Mouse (Mus musculus) thymus, adult 2 months (tissue): ENCODE results near the gene Fam92b. TPM values are rescaled to one million over a fixed set of nuclear protein-coding genes. Genes with fewer than 3 reads are reported as not detected.
A peak's percentile ranks its signal among the peaks of the same experiment; 100 is the strongest.

Source experiments
- DNase-seq: peaks from one replicate; pipeline ENCODE4 v3.0.0; 2021
- H3K27ac ChIP-seq: fragments of 200-500 bp; 2 replicates; pipeline ENCODE4 v1.5.1; 2012; ENCODE audit warnings: low read length, control low read depth; ENCODE audit not compliant: control insufficient read depth, insufficient read depth
- H3K27me3 ChIP-seq: fragments of 200-500 bp; 2 replicates; pipeline ENCODE4 v1.6.1; 2012; ENCODE audit warnings: mild to moderate bottlenecking, low read length, moderate library complexity, mixed read lengths; ENCODE audit not compliant: control insufficient read depth, insufficient read depth
- H3K36me3 ChIP-seq: fragments of 200-500 bp; 2 replicates; pipeline ENCODE4 v1.6.1; 2012; ENCODE audit warnings: mild to moderate bottlenecking, low read length, moderate library complexity; ENCODE audit not compliant: control insufficient read depth, insufficient read depth
- H3K4me1 ChIP-seq: fragments of 200-500 bp; replicated peaks from 2 replicates; pipeline ENCODE4 v1.6.1; 2012; ENCODE audit warnings: low read length; ENCODE audit not compliant: control insufficient read depth, insufficient read depth
- H3K4me3 ChIP-seq: fragments of 200-500 bp; 2 replicates; pipeline ENCODE4 v1.5.1; 2012; ENCODE audit warnings: mild to moderate bottlenecking, low read length, control low read depth, moderate library complexity; ENCODE audit not compliant: control insufficient read depth, insufficient read depth
- CTCF ChIP-seq: fragments of 200-500 bp; IDR thresholded peaks from 2 replicates; pipeline ENCODE4 v1.5.1; 2012; ENCODE audit warnings: mild to moderate bottlenecking, control low read depth, low read length, moderate library complexity, borderline replicate concordance; ENCODE audit not compliant: control insufficient read depth, poor library complexity, insufficient read depth; ENCODE audit errors: extremely low read depth
- POLR2A ChIP-seq: fragments of 200-500 bp; IDR thresholded peaks from 2 replicates; pipeline ENCODE4 v1.6.1; 2012; ENCODE audit warnings: mild to moderate bottlenecking, low read length, control low read depth, moderate library complexity; ENCODE audit not compliant: control insufficient read depth, poor library complexity, insufficient read depth; ENCODE audit errors: extremely low read depth
- WGBS: fragments of 180-500 bp; shearing (Covaris S2); methylation state at CpG from one replicate; pipeline ENCODE4 v1.1.7; 2018; 5-methylcytosine and 5-hydroxymethylcytosine counted together
- polyA plus RNA-seq: library from polyadenylated mRNA; depleted of rRNA; stranded (reverse); fragments of >200 nt; gene quantifications from 2 replicates; pipeline ENCODE4 v1.2.3, GENCODE M21; 2012

The Fam92b gene
- polyA plus RNA-seq, 1 experiment, result 0.39 TPM

- WGBS, result 82% methylated on average over 12 of the region's 12 CpGs
- Histone ChIP-seq H3K4me1 (no peaks in the 10 kb centered on the region), H3K4me3 (no peak overlapping the region), H3K27ac (no peak overlapping the region), H3K27me3 (no peaks in the 10 kb centered on the region), H3K36me3 (no peaks in the 10 kb centered on the region)
- TF ChIP-seq POLR2A, result no peak
- no peak for TF ChIP-seq CTCF
- no peak for DNase-seq
Observed at GRCm38 (mm10) chr8:120144652-120145301, 32.5 kb downstream of the Fam92b start.

- no peak overlapping the region for H3K4me3 ChIP-seq
- WGBS, result 93% methylated on average over 15 of the region's 15 CpGs
- no peaks in the 10 kb centered on the region for H3K27me3 ChIP-seq
- TF ChIP-seq POLR2A, result no peak
- TF ChIP-seq CTCF, result no peak
- no peaks in the 10 kb centered on the region for H3K36me3 ChIP-seq
- no peak overlapping the region for H3K27ac ChIP-seq
- 0 out of 2 replicates have a peak, but pooled peaks cover 3% of the 10 kb centered on the region for H3K4me1 ChIP-seq
- DNase-seq, result no peak
Observed at GRCm38 (mm10) chr8:120143911-120144651, 33.2 kb downstream of the Fam92b start.

GRCm38 (mm10) chr8:120140769-120141168 is 36.5 kb downstream of the Fam92b start:
- no peaks in the 10 kb centered on the region for H3K27me3 ChIP-seq
- no peak overlapping the region for H3K4me3 ChIP-seq
- peaks cover 29% of the 10 kb centered on the region for H3K4me1 ChIP-seq
- no peak overlapping the region for H3K27ac ChIP-seq
- no peaks in the 10 kb centered on the region for H3K36me3 ChIP-seq
- WGBS, result 90% methylated on average over 3 of the region's 3 CpGs
- no peak for DNase-seq
- no peak for TF ChIP-seq POLR2A
- no peak for TF ChIP-seq CTCF

- H3K4me3 ChIP-seq, result no peak overlapping the region
- TF ChIP-seq POLR2A, result no peak
- no peak for TF ChIP-seq CTCF
- H3K4me1 ChIP-seq, result peaks cover 29% of the 10 kb centered on the region
- no peak overlapping the region for H3K27ac ChIP-seq
- WGBS, result 97% methylated on average over 2 of the region's 2 CpGs
- no peaks in the 10 kb centered on the region for H3K36me3 ChIP-seq
- H3K27me3 ChIP-seq, result no peaks in the 10 kb centered on the region
- DNase-seq, result no peak
Observed at GRCm38 (mm10) chr8:120138958-120139357, 38.3 kb downstream of the Fam92b start.

GRCm38 (mm10) chr8:120136618-120137017 is 40.6 kb downstream of the Fam92b start:
- peak overlapping the region; percentile 67; the same call in 1 of the 2 replicates for H3K27ac ChIP-seq
- H3K27me3 ChIP-seq, result no peaks in the 10 kb centered on the region
- DNase-seq, result no peak
- H3K4me3 ChIP-seq, result no peak overlapping the region
- peaks cover 29% of the 10 kb centered on the region for H3K4me1 ChIP-seq
- H3K36me3 ChIP-seq, result no peaks in the 10 kb centered on the region
- 96% methylated on average over 7 of the region's 7 CpGs for WGBS
- TF ChIP-seq POLR2A, result no peak
- no peak for TF ChIP-seq CTCF

GRCm38 (mm10) chr8:120135687-120136086 is 41.6 kb downstream of the Fam92b start:
- Histone ChIP-seq H3K27me3 (no peaks in the 10 kb centered on the region), H3K4me1 (peaks cover 29% of the 10 kb centered on the region), H3K27ac (no peak overlapping the region), H3K36me3 (no peaks in the 10 kb centered on the region), H3K4me3 (no peak overlapping the region)
- TF ChIP-seq POLR2A (no peak), CTCF (no peak)
- DNase-seq, result no peak
- WGBS, result 92% methylated on average over 7 of the region's 7 CpGs
